Mouse (Mus musculus) lung, embryonic 16.5 days (tissue): Measurements from ENCODE around the gene Map3k20. TPM values are rescaled to one million over a fixed set of nuclear protein-coding genes. Genes with fewer than 3 reads are reported as not detected.

Source experiments
- ATAC-seq: fragments of 200-750 bp; cut with Nextera tagmentation; 2 replicates; pipeline ENCODE4 v1.8.0; 2017; ENCODE audit warnings: low read depth, mild to moderate bottlenecking, moderate library complexity
- H3K27ac ChIP-seq: fragments of 300-500 bp; sonication (generic); 2 replicates; pipeline ENCODE4 v1.5.1; 2014; ENCODE audit warnings: mild to moderate bottlenecking, control low read depth, low read length
- H3K27me3 ChIP-seq: fragments of 300-500 bp; sonication (generic); 2 replicates; pipeline ENCODE4 v1.6.1; 2014; ENCODE audit warnings: low read depth, low read length, mixed read lengths; ENCODE audit not compliant: control insufficient read depth, insufficient read depth
- H3K36me3 ChIP-seq: fragments of 300-500 bp; sonication (generic); 2 replicates; pipeline ENCODE4 v1.6.1; 2014; ENCODE audit warnings: low read length; ENCODE audit not compliant: control insufficient read depth, insufficient read depth
- H3K4me1 ChIP-seq: fragments of 300-500 bp; sonication (generic); replicated peaks from 2 replicates; pipeline ENCODE4 v1.6.1; 2014; ENCODE audit warnings: low read length, mixed read lengths; ENCODE audit not compliant: control insufficient read depth, insufficient read depth
- H3K4me2 ChIP-seq: fragments of 300-500 bp; sonication (generic); 2 replicates; pipeline ENCODE4 v1.6.1; 2014; ENCODE audit warnings: low read depth, low read length, control low read depth
- H3K4me3 ChIP-seq: fragments of 300-500 bp; sonication (generic); 2 replicates; pipeline ENCODE4 v1.5.1; 2014; ENCODE audit warnings: mild to moderate bottlenecking, low read length, control low read depth
- H3K9ac ChIP-seq: fragments of 300-500 bp; sonication (generic); 2 replicates; pipeline ENCODE4 v1.6.1; 2014; ENCODE audit warnings: low read length, control low read depth
- H3K9me3 ChIP-seq: fragments of 300-500 bp; sonication (generic); 2 replicates; pipeline ENCODE4 v1.6.1; 2016; ENCODE audit warnings: low read length; ENCODE audit not compliant: control insufficient read depth
- WGBS: fragments of 180-500 bp; shearing (Covaris S2); extraction: QIAGEN DNeasy Blood & Tissue Kit; methylation state at CpG from one replicate; pipeline ENCODE4 v1.1.7; 2014; 5-methylcytosine and 5-hydroxymethylcytosine counted together
- polyA plus RNA-seq: library from polyadenylated mRNA; unstranded; fragments of >200 nt; fragmentation: Nextera tagmentation; extraction: Ambion mirVana; gene quantifications from 2 replicates; pipeline ENCODE4 v1.2.1, GENCODE M21; 2015

The Map3k20 gene
- polyA plus RNA-seq, 1 experiment from 2014 or later = 31.6 TPM

- H3K36me3 ChIP-seq = no peaks in the 10 kb centered on the region
- H3K9ac ChIP-seq = no peak overlapping the region
- H3K4me2 ChIP-seq = no peak overlapping the region
- H3K4me3 ChIP-seq = no peak overlapping the region
- no peaks in the 10 kb centered on the region for H3K27me3 ChIP-seq
- H3K9me3 ChIP-seq = no peaks in the 10 kb centered on the region
- H3K4me1 ChIP-seq = no peaks in the 10 kb centered on the region
- H3K27ac ChIP-seq = no peak overlapping the region
- ATAC-seq = no peak
- WGBS = 81% methylated on average over 11 of the region's 11 CpGs
These were observed 39.1 kb upstream of the Map3k20 start for GRCm38 (mm10) chr2:72246376-72246775.

DNA sequence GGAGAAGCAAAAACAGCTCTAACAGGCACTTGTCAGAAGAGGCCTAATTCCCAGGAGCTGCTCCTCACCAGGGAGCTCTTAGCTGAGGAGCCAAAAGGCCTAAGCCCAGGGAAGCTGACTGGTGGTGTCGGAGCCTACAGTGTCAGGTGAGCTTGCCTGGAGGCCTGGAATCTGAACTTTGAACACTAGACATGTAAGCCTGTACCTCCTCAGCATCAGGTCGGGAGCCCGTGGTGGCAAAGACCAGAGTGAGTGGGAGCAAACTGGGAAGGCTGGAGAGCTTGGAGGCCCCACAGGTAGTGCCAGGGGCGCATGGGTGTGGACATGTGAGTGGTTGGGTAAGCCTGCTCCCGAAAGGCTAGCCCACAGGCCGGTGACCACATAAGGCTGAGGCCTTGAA is 37.6 kb upstream of the Map3k20 start:
- ATAC-seq = no peak
- Histone ChIP-seq H3K4me2 (no peak overlapping the region), H3K9ac (no peak overlapping the region), H3K36me3 (no peaks in the 10 kb centered on the region), H3K4me3 (no peak overlapping the region), H3K27me3 (no peaks in the 10 kb centered on the region), H3K27ac (no peak overlapping the region), H3K9me3 (no peaks in the 10 kb centered on the region), H3K4me1 (no peaks in the 10 kb centered on the region)
- WGBS = 84% methylated on average over 6 of the region's 6 CpGs

GRCm38 (mm10) chr2:72252510-72253505 is 32.6 kb upstream of the Map3k20 start:
- Histone ChIP-seq H3K4me3 (no peak overlapping the region), H3K9ac (no peak overlapping the region), H3K27me3 (no peaks in the 10 kb centered on the region), H3K4me1 (peaks cover 13% of the 10 kb centered on the region), H3K4me2 (no peak overlapping the region), H3K9me3 (no peaks in the 10 kb centered on the region), H3K36me3 (no peaks in the 10 kb centered on the region), H3K27ac (no peak overlapping the region)
- WGBS = 70% methylated on average over 18 of the region's 18 CpGs
- ATAC-seq = no peak

DNA sequence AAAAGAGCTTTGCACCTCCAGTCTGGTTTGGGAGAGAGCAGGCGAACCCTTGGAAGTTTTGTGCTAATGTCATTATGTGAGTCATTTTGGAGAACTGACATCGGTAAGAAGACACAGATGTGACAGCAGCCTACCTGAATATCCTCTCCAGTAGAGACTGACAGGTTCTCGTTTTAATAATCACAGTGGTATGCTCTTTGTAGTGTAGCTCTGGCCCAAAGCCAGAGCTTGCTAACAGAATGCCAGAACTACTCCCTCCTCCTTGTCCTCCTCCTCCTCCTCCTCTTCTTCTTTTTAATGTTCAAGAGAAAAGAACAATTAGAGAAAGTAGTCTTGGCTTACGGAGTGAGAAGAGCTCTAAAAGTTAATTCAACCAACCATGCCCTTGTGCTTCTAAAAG is 31.6 kb upstream of the Map3k20 start:
- Histone ChIP-seq H3K9me3 (no peaks in the 10 kb centered on the region), H3K4me3 (no peak overlapping the region), H3K27ac (no peak overlapping the region), H3K27me3 (no peaks in the 10 kb centered on the region), H3K4me1 (peaks cover 13% of the 10 kb centered on the region), H3K36me3 (no peaks in the 10 kb centered on the region), H3K4me2 (peak overlapping the region; percentile 52; the same call in 1 of the 2 replicates), H3K9ac (no peak overlapping the region)
- ATAC-seq = no peak
- 55% methylated on average over 4 of the region's 4 CpGs for WGBS

DNA sequence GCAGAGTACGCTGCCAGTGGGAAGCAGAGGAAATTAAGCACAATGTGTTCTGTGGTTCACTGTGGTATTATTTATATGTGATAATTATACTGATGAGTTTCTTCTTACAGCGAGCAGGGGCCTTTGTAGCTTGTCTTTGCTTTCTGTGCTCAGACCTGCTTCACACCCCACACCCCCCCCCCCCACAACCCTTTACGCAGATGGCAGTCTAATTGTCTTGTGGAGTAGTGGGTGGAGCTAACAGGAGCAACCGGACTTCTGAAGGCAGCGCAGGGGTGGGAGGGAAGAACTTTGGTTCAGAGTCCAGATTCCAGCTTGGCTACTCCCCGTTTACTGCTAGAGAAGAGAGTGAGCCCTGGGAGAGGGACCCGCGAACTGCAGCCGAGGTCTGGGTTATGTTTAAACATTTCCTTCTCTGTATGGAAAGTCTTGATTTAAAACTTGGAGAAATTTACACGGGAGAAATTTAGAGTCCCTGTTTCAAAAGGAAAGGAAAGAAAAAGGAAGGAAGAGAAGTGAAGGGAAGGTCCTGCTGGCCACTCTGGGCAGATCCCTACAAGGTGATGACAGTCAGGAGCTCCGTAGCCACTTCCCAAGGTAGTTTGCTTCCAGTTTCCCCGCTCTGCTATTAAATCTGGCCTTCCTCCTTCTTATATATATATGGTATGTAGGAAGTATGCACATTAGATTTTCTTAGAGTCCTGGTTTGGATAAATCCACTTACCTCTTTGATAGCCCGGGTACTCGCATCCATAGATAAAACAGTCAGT is 30.4 kb upstream of the Map3k20 start:
- Histone ChIP-seq H3K4me2 (peak overlapping the region; percentile 52), H3K9ac (0 out of 2 replicates have a peak overlapping the region, but pooled peaks have one; percentile 24), H3K27ac (no peak overlapping the region), H3K36me3 (no peaks in the 10 kb centered on the region), H3K4me1 (peaks cover 13% of the 10 kb centered on the region), H3K27me3 (no peaks in the 10 kb centered on the region), H3K4me3 (peak overlapping the region; percentile 21), H3K9me3 (no peaks in the 10 kb centered on the region)
- peak; percentile 60; the same call in 1 of the 2 replicates for ATAC-seq
- WGBS = 25% methylated on average over 14 of the region's 14 CpGs

GRCm38 (mm10) chr2:72260704-72261103 is 24.7 kb upstream of the Map3k20 start:
- ATAC-seq = no peak
- 85% methylated on average over 1 of the region's 1 CpGs for WGBS
- H3K27me3 ChIP-seq = no peaks in the 10 kb centered on the region
- no peaks in the 10 kb centered on the region for H3K4me1 ChIP-seq
- H3K27ac ChIP-seq = no peak overlapping the region
- H3K4me3 ChIP-seq = no peak overlapping the region
- no peaks in the 10 kb centered on the region for H3K36me3 ChIP-seq
- H3K9ac ChIP-seq = no peak overlapping the region
- 0 out of 2 replicates have a peak, but pooled peaks cover 2% of the 10 kb centered on the region for H3K9me3 ChIP-seq
- H3K4me2 ChIP-seq = no peak overlapping the region

DNA sequence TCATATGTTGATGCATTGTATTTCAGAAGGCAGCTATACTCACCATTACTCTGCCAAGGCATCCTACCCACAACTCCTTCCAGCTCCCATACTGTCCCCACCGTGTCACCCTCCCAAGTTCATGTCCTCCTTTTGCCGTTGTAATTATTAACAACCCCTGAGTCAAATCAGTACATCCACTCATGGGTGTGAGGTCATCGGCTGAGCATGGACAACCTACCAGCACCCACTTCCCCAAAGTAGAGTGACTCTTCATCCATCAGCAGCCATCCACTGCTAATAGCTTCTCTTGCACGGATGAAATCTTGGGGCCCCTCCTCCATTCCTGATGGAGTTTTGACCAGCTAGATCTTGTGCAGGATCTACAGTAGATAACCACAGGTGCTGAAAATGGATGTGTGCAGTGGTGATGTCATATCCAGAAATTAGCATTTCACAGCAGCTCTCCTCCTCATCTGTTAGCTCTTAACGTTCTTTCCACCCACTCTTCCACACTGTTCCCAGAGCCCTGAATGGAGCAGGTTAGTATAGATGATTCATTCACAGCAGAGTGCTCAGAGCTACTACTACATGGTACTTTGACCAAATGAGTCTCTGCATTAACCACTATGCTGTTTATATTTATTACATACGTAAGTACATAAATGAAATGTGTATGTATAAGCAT is 22.5 kb upstream of the Map3k20 start:
- no peaks in the 10 kb centered on the region for H3K4me1 ChIP-seq
- no peak for ATAC-seq
- no peak overlapping the region for H3K9ac ChIP-seq
- H3K36me3 ChIP-seq = no peaks in the 10 kb centered on the region
- 0 out of 2 replicates have a peak, but pooled peaks cover 2% of the 10 kb centered on the region for H3K9me3 ChIP-seq
- no peaks in the 10 kb centered on the region for H3K27me3 ChIP-seq
- WGBS = 67% methylated on average over 6 of the region's 6 CpGs
- no peak overlapping the region for H3K27ac ChIP-seq
- no peak overlapping the region for H3K4me2 ChIP-seq
- H3K4me3 ChIP-seq = no peak overlapping the region

DNA sequence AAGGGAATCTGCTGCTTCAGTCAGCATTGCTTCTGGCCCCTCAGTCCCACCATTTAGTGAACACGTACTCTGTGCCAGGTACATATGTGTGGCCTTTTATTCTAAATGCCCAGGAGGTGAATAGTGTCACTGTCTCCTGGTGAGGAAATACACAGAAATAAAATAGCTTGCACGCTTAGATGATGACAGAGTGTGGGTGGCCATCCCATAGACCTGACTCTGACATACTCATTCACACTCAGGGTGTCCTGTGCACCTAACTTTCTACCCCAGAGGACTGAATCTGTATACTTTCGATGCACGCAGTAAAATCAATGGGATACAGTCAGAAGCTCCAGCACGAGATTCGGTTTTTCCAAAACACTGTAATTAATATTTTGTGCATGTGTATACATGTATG is 18.0 kb upstream of the Map3k20 start:
- Histone ChIP-seq H3K4me2 (no peak overlapping the region), H3K27ac (no peak overlapping the region), H3K27me3 (no peaks in the 10 kb centered on the region), H3K4me3 (no peak overlapping the region), H3K36me3 (no peaks in the 10 kb centered on the region), H3K4me1 (no peaks in the 10 kb centered on the region), H3K9ac (no peak overlapping the region), H3K9me3 (0 out of 2 replicates have a peak, but pooled peaks cover 2% of the 10 kb centered on the region)
- no peak for ATAC-seq
- WGBS = 86% methylated on average over 6 of the region's 6 CpGs
